Mouse (Mus musculus) olfactory bulb, adult 2 months (tissue): ENCODE measurements around the gene Gm10277.

ENCODE experiments used
- CTCF ChIP-seq: fragments of 200-500 bp; IDR thresholded peaks from 2 replicates; pipeline ENCODE4 v1.5.1; 2012; ENCODE audit warnings: low read depth, mild to moderate bottlenecking, low read length, moderate library complexity; ENCODE audit not compliant: insufficient read depth
- POLR2A ChIP-seq: fragments of 200-500 bp; IDR thresholded peaks from 2 replicates; pipeline ENCODE4 v1.6.1; 2012; ENCODE audit warnings: mild to moderate bottlenecking, low read depth, low read length, moderate library complexity; ENCODE audit not compliant: insufficient read depth

- TF ChIP-seq CTCF (no peak), POLR2A (no peak)
Measured at GRCm38 (mm10) chr11:77789512-77789911, 2.0 kb upstream of the Gm10277 start.
